Mouse (Mus musculus) CH12.LX (cell line): ENCODE data around the gene Kdm2b. TPM values are rescaled to one million over a fixed set of nuclear protein-coding genes. Genes with fewer than 3 reads are reported as not detected.
A peak's percentile ranks its signal among the peaks of the same experiment; 100 is the strongest.

ENCODE experiments used
- DNase-seq: peaks from one replicate; pipeline ENCODE4 v3.0.0-alpha.2; 2013; ENCODE audit errors: extremely low read depth
- H3K27ac ChIP-seq: 2 replicates; pipeline ENCODE4 v1.5.1; 2012; ENCODE audit warnings: low read depth, mild to moderate bottlenecking, control low read depth, moderate library complexity; ENCODE audit not compliant: insufficient read depth
- H3K27me3 ChIP-seq: replicated peaks from 2 replicates; pipeline ENCODE3; 2012; ENCODE audit warnings: inconsistent platforms
- H3K36me3 ChIP-seq, 2 experiments: replicated peaks in 1 of 2; 2 replicates each; pipeline versions ENCODE3 to v1.6.1; 2012; ENCODE audit warnings: inconsistent platforms in 1 of 2, low read length in 1 of 2, mild to moderate bottlenecking in 1 of 2, mixed read lengths in 1 of 2, moderate library complexity in 1 of 2; ENCODE audit not compliant: control insufficient read depth in 1 of 2, insufficient read depth in 1 of 2
- H3K4me1 ChIP-seq, 2 experiments: 2 replicates each; pipeline ENCODE4 v1.6.1; 2012; ENCODE audit warnings: inconsistent platforms in 1 of 2, moderate library complexity in 1 of 2; ENCODE audit not compliant: insufficient read depth in 2 of 2, control insufficient read depth in 1 of 2
- H3K4me2 ChIP-seq: 2 replicates; pipeline ENCODE4 v1.6.1; 2012; ENCODE audit warnings: low read depth, mild to moderate bottlenecking, control low read depth; ENCODE audit not compliant: poor library complexity, insufficient read depth, severe bottlenecking
- H3K4me3 ChIP-seq, 3 experiments: fragments of 150-350 bp in 1 of 3; sonication (generic) in 1 of 3; replicated peaks in 1 of 3; 2 replicates each; pipeline versions ENCODE3 to v1.5.1; 2011 to 2012; ENCODE audit warnings: low read depth in 2 of 3, low read length in 2 of 3, mild to moderate bottlenecking in 2 of 3, moderate library complexity in 2 of 3, control low read depth in 1 of 3, improper control_type of control experiment in 1 of 3, inconsistent platforms in 1 of 3, mixed read lengths in 1 of 3; ENCODE audit not compliant: poor library complexity in 1 of 3
- H3K79me2 ChIP-seq: replicated peaks from 2 replicates; pipeline ENCODE4 v1.6.1; 2012; ENCODE audit warnings: mild to moderate bottlenecking, moderate library complexity; ENCODE audit not compliant: control insufficient read depth, poor library complexity, insufficient read depth, severe bottlenecking; ENCODE audit errors: extremely low read depth
- H3K9ac ChIP-seq: 2 replicates; pipeline ENCODE4 v1.6.1; 2012; ENCODE audit warnings: low read depth, mild to moderate bottlenecking, control low read depth, moderate library complexity; ENCODE audit not compliant: insufficient read depth
- H3K9me3 ChIP-seq: replicated peaks from 2 replicates; pipeline ENCODE3; 2012; ENCODE audit warnings: low read length, inconsistent platforms, mixed read lengths
- BHLHE40 ChIP-seq: IDR thresholded peaks from 2 replicates; pipeline ENCODE4 v1.6.1; 2011; ENCODE audit warnings: mild to moderate bottlenecking, low read depth, low read length, improper control_type of control experiment
- CHD1 ChIP-seq: IDR thresholded peaks from 2 replicates; pipeline ENCODE4 v1.6.1; 2012; ENCODE audit warnings: low read depth, low read length, improper control_type of control experiment, inconsistent platforms
- CHD2 ChIP-seq: IDR thresholded peaks from 2 replicates; pipeline ENCODE4 v1.6.1; 2011; ENCODE audit warnings: low read length, improper control_type of control experiment
- CTCF ChIP-seq, 2 experiments: IDR thresholded peaks in 1 of 2; conservative IDR thresholded peaks in 1 of 2; 2 replicates each; pipeline ENCODE4 v1.5.1; 2011 to 2012; ENCODE audit warnings: low read depth in 2 of 2, low read length in 2 of 2, improper control_type of control experiment in 1 of 2, inconsistent platforms in 1 of 2, mild to moderate bottlenecking in 1 of 2, moderate library complexity in 1 of 2
- ELF1 ChIP-seq: IDR thresholded peaks from 2 replicates; pipeline ENCODE4 v1.6.1; 2014; ENCODE audit warnings: low read depth, mild to moderate bottlenecking, inconsistent platforms, low read length, improper control_type of control experiment
- EP300 ChIP-seq: IDR thresholded peaks from 2 replicates; pipeline ENCODE4 v1.6.1; 2011; ENCODE audit warnings: low read length, improper control_type of control experiment
- ETS1 ChIP-seq: conservative IDR thresholded peaks from 2 replicates; pipeline ENCODE4 v1.6.1; 2012; ENCODE audit warnings: low read depth, mild to moderate bottlenecking, inconsistent platforms, low read length, improper control_type of control experiment, moderate library complexity
- KAT2A ChIP-seq: IDR thresholded peaks from 2 replicates; pipeline ENCODE4 v1.6.1; 2012; ENCODE audit warnings: low read length, improper control_type of control experiment, inconsistent platforms; ENCODE audit not compliant: insufficient replicate concordance
- MAFK ChIP-seq: IDR thresholded peaks from 2 replicates; pipeline ENCODE4 v1.6.1; 2011; ENCODE audit warnings: low read length, improper control_type of control experiment; ENCODE audit not compliant: insufficient replicate concordance
- NRF1 ChIP-seq: IDR thresholded peaks from 2 replicates; pipeline ENCODE4 v1.6.1; 2014; ENCODE audit warnings: low read depth, mild to moderate bottlenecking, inconsistent platforms, low read length, improper control_type of control experiment, moderate library complexity
- PAX5 ChIP-seq: IDR thresholded peaks from 2 replicates; pipeline ENCODE4 v1.6.1; 2012; ENCODE audit warnings: low read length, inconsistent platforms, mixed read lengths
- RAD21 ChIP-seq: IDR thresholded peaks from 2 replicates; pipeline ENCODE4 v1.6.1; 2011; ENCODE audit warnings: low read depth, mild to moderate bottlenecking, low read length, improper control_type of control experiment, moderate library complexity
- SIN3A ChIP-seq: IDR thresholded peaks from 2 replicates; pipeline ENCODE4 v1.6.1; 2012; ENCODE audit warnings: low read length, improper control_type of control experiment, inconsistent platforms
- TBP ChIP-seq: conservative IDR thresholded peaks from 2 replicates; pipeline ENCODE4 v1.6.1; 2011; ENCODE audit warnings: low read depth, low read length, improper control_type of control experiment
- TCF12 ChIP-seq: IDR thresholded peaks from 2 replicates; pipeline ENCODE4 v1.6.1; 2014; ENCODE audit warnings: low read depth, mild to moderate bottlenecking, inconsistent platforms, low read length, improper control_type of control experiment
- USF1 ChIP-seq: IDR thresholded peaks from 2 replicates; pipeline ENCODE4 v1.6.1; 2014; ENCODE audit warnings: low read depth, mild to moderate bottlenecking, inconsistent platforms, low read length, improper control_type of control experiment
- ZNF384 ChIP-seq: IDR thresholded peaks from 2 replicates; pipeline ENCODE4 v1.6.1; 2012; ENCODE audit warnings: low read depth, low read length, improper control_type of control experiment, inconsistent platforms
- dilution Hi-C: fragments of 300-500 bp; cut with MboI; formaldehyde crosslinking; loops from 2 replicates; pipeline ENCODE4 v1.14.3; 2020; ENCODE audit warnings: low sequenced_read_pairs; ENCODE audit not compliant: extremely low pct_unique_long_range_greater_than_20kb, extremely low pct_ligation_motif_present
- in situ Hi-C: fragments of 300-500 bp; cut with MboI; formaldehyde crosslinking; loops from 3 replicates; pipeline ENCODE4 v1.14.3; 2019; ENCODE audit warnings: low sequenced_read_pairs, low pct_ligation_motif_present, low pct_unique_long_range_greater_than_20kb, mixed read lengths
- polyA plus RNA-seq: library from polyadenylated mRNA; unstranded; fragments of >175 nt; gene quantifications from 2 replicates; pipeline ENCODE4 v1.2.1, GENCODE M21; 2012; ENCODE audit warnings: low read depth; ENCODE audit not compliant: insufficient read length
- total RNA-seq, 2 experiments: library from RNA; depleted of rRNA; stranded (reverse); fragments of 300-350 nt in 1 of 2; fragments of >200 nt in 1 of 2; gene quantifications; 2 replicates each; pipeline ENCODE4 v1.2.3; 2012 to 2014

Kdm2b gene
- total and polyA plus RNA-seq, 3 experiments: 69.3 to 138 (median 80.1) TPM

- H3K4me3 ChIP-seq: no peak overlapping the region
- no peak overlapping the region for H3K9ac ChIP-seq
- peaks cover 7 to 31% of the 10 kb centered on the region in 2 experiments for H3K4me1 ChIP-seq
- no peak for TF ChIP-seq SIN3A
- peak in 1 of 2 experiments; percentile 40; a peak in 2 of 4 replicates for TF ChIP-seq CTCF (conservative IDR thresholded peaks at IDR 0.05 in 1 of 2, IDR thresholded peaks at IDR 0.05 in 1 of 2; ENCODE audit: low read depth in 2 of 2, low read length in 2 of 2)
- peak; percentile 81 for TF ChIP-seq ZNF384
- TF ChIP-seq, all 38 proteins: peak for 2
- in situ Hi-C loops (no loop called here), dilution Hi-C loops (no loop called here)
- no peak for DNase-seq
- Histone ChIP-seq H3K9me3 (no peaks in the 10 kb centered on the region), H3K27me3 (no peaks in the 10 kb centered on the region), H3K79me2 (peaks cover 12% of the 10 kb centered on the region), H3K36me3 (peaks cover 4 to 9% of the 10 kb centered on the region in 2 experiments), H3K4me2 (no peak overlapping the region), H3K27ac (no peak overlapping the region)
Measured at GRCm38 (mm10) chr5:122823976-122824375, 165.6 kb downstream of the Kdm2b start.

GRCm38 (mm10) chr5:122822441-122822840 lies 167.2 kb downstream of the Kdm2b start:
- peaks cover 7 to 38% of the 10 kb centered on the region in 2 experiments for H3K4me1 ChIP-seq
- H3K4me2 ChIP-seq: no peak overlapping the region
- in situ Hi-C loops: no loop called here
- no peak overlapping the region for H3K27ac ChIP-seq
- dilution Hi-C loops: no loop called here
- H3K36me3 ChIP-seq: peaks cover 19 to 25% of the 10 kb centered on the region in 2 experiments
- no peak for TF ChIP-seq RAD21
- no peak for TF ChIP-seq ELF1
- TF ChIP-seq USF1: no peak
- TF ChIP-seq MAFK: no peak
- TF ChIP-seq PAX5: no peak
- no peak for TF ChIP-seq CHD1
- no peak for TF ChIP-seq NRF1
- no peak for TF ChIP-seq TBP
- TF ChIP-seq CHD2: no peak
- TF ChIP-seq EP300: no peak
- no peak for TF ChIP-seq KAT2A
- no peak for TF ChIP-seq ETS1
- TF ChIP-seq BHLHE40: no peak
- TF ChIP-seq TCF12: no peak
- H3K9ac ChIP-seq: no peak overlapping the region
- DNase-seq: no peak
- H3K9me3 ChIP-seq: no peaks in the 10 kb centered on the region
- peaks cover 17% of the 10 kb centered on the region for H3K79me2 ChIP-seq
- H3K27me3 ChIP-seq: no peaks in the 10 kb centered on the region
- H3K4me3 ChIP-seq: no peak overlapping the region
